Mouse (Mus musculus) left cerebral cortex, postnatal 14 days (tissue): ENCODE data around the gene Pskh1. TPM values are rescaled to one million over a fixed set of nuclear protein-coding genes. Genes with fewer than 3 reads are reported as not detected.

Experiments used
- microRNA-seq, 2 experiments: library from miRNA; unstranded; fragments of <30 nt; microRNA quantifications; one replicate each; pipeline ENCODE4 v1.2.0; 2022
- total RNA-seq, 2 experiments: library from RNA; stranded (reverse); gene quantifications; 2 replicates each; pipeline ENCODE4 v1.2.3; 2021

Pskh1 gene
- total RNA-seq, 2 experiments from 2014 or later, result 7.4 to 7.5 TPM

Small RNA genes lying within 50 kb of the gene (microRNA-seq; reads per million reads assigned to microRNA genes)
- 0 reads per million in 2 experiments for gene Mir7074

Other genes starting within 250 kb of the Pskh1 start
- 10 to 100 TPM; 55.4 to 56.2 TPM for gene Carmil2, start 214.2 kb upstream of the Pskh1 start, total RNA-seq
- gene Acd, start 199.3 kb upstream of the Pskh1 start, total RNA-seq, result 10 to 100 TPM; 46.1 to 47.9 TPM
- gene Pard6a, start 199.3 kb upstream of the Pskh1 start, total RNA-seq, result 10 to 100 TPM; 45.6 to 49.5 TPM
- gene 4933405L10Rik, start 192.8 kb upstream of the Pskh1 start, total RNA-seq, result under 1 TPM in 1 of 2 experiments, not detected in 1; 0.78 TPM
- gene Enkd1, start 192.2 kb upstream of the Pskh1 start, total RNA-seq, result 10 to 100 TPM in 1 of 2 experiments, 1 to 10 TPM in 1; 10.0 to 12.3 TPM
- gene Gfod2, start 141.8 kb upstream of the Pskh1 start, total RNA-seq, result 10 to 100 TPM; 20.6 to 20.9 TPM
- 10 to 100 TPM; 24.6 to 26.4 TPM for gene Ranbp10, start 73.1 kb upstream of the Pskh1 start, total RNA-seq
- gene Tsnaxip1, start 72.7 kb upstream of the Pskh1 start, total RNA-seq, result under 1 TPM in 1 of 2 experiments, not detected in 1; 0.18 TPM
- gene Cenpt, start 47.2 kb upstream of the Pskh1 start, total RNA-seq, result 10 to 100 TPM; 17.6 to 17.7 TPM
- 10 to 100 TPM; 34.7 to 38.5 TPM for gene Thap11, start 45.3 kb upstream of the Pskh1 start, total RNA-seq
- gene Nutf2, start 39.9 kb upstream of the Pskh1 start, total RNA-seq, result 10 to 100 TPM; 33.4 to 35.9 TPM
- gene Edc4, start 19.6 kb upstream of the Pskh1 start, total RNA-seq, result 10 to 100 TPM; 59.8 to 62.1 TPM
- gene Nrn1l, start 6.9 kb upstream of the Pskh1 start, total RNA-seq, result 1 to 10 TPM; 1.8 to 2.2 TPM
- 1 to 10 TPM; 1.0 to 1.1 TPM for gene Ctrl, start 33.4 kb downstream of the Pskh1 start, total RNA-seq
- 10 to 100 TPM; 80.7 TPM for gene Psmb10, start 38.0 kb downstream of the Pskh1 start, total RNA-seq
- gene Lcat, start 42.9 kb downstream of the Pskh1 start, total RNA-seq, result 10 to 100 TPM; 20.0 to 21.9 TPM
- 10 to 100 TPM; 19.2 to 21.3 TPM for gene Slc12a4, start 65.7 kb downstream of the Pskh1 start, total RNA-seq
- not detected for gene Dpep3, start 79.0 kb downstream of the Pskh1 start, total RNA-seq
- gene Dus2, start 90.9 kb downstream of the Pskh1 start, total RNA-seq, result 10 to 100 TPM; 15.9 to 18.2 TPM
- not detected for gene Dpep2nb, start 105.5 kb downstream of the Pskh1 start, total RNA-seq
- 10 to 100 TPM; 13.4 to 13.8 TPM for gene Ddx28, start 111.4 kb downstream of the Pskh1 start, total RNA-seq
- 1 to 10 TPM; 9.2 to 9.7 TPM for gene Nfatc3, start 158.4 kb downstream of the Pskh1 start, total RNA-seq
- under 1 TPM in 1 of 2 experiments, not detected in 1; 0.79 TPM for gene Esrp2, start 236.5 kb downstream of the Pskh1 start, total RNA-seq
- 10 to 100 TPM; 23.0 to 25.3 TPM for gene Pla2g15, start 250.0 kb downstream of the Pskh1 start, total RNA-seq